In the genomic region with DNA sequence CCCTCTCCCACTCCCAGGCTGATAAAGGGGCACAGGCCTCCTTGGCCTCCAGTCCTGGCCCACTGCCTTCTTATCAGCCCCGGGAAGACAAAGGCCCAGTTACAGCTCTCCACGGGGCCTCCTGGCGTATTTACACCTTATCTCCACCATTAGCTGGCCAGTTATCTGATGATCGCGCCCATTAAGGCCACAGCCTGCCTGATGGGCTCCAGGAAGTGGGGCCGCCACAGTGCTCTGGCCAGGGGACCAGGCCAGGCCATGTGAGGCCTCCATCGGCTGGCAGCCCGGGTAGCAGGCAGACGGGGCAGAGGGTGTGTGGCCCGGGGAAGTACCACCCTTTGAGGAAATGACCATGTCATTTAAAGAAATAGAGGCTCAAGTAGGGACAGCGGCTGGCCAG, we compare ENCODE assay signal across 12 mouse cellular contexts. TPM values are rescaled to one million over a fixed set of nuclear protein-coding genes. Genes with fewer than 3 reads are reported as not detected.
DNase-seq lines count a peak whose midpoint lies in the region; ATAC-seq and TF ChIP-seq lines count a peak whose summit lies in the region.
"Had no signal": no experiment of that assay in that cellular context is flagged by ENCODE, and none has a peak within 500 bp of the region (broad histone marks: within the 10 kb centered on the region; RNA-seq: fewer than 3 reads in every experiment).

No protein-coding gene starts in this region.

- WGBS in heart, embryonic 15.5 days = 18% methylated on average over 11 of the region's 11 CpGs
- 49% methylated on average over 11 of the region's 11 CpGs for whole genome bisulfite sequencing in neural tube, embryonic 15.5 days
- WGBS in kidney, adult 2 months = 52% methylated on average over 11 of the region's 11 CpGs

- no peak overlapping the region; the same call in 1 of the 2 replicates for H3K9ac ChIP-seq in heart, embryonic 15.5 days
- no peak overlapping the region for H3K9ac ChIP-seq in neural tube, embryonic 15.5 days (replicated peaks)

- no peak overlapping the region for H3K4me2 ChIP-seq in heart, embryonic 15.5 days
- no peak overlapping the region for H3K4me2 ChIP-seq in neural tube, embryonic 15.5 days

- DNase-seq in heart, adult 18-20 months = no peak
- DNase-seq in 416B (ENCODE audit: low read depth) = peak; percentile 83
- peak; percentile 70 for DNase-seq in c-Kit-positive CD71-positive TER-119-positive erythroid progenitor cells, embryonic 14.5 days (ENCODE audit: low spot score)
- peak; percentile 48 for DNase-seq in lung, postnatal 36 days
- DNase-seq in kidney, adult 2 months = no peak
- no peak for DNase-seq in layer of hippocampus, adult 9-11 months
- DNase-seq: cerebellum, adult 2 months had no signal

- TF ChIP-seq POLR2A in kidney, adult 2 months (IDR thresholded peaks at IDR 0.05; ENCODE audit: low read depth, low read length) = no peak

- peaks cover 91% of the 10 kb centered on the region for H3K4me1 ChIP-seq in heart, embryonic 15.5 days (replicated peaks)
- H3K4me1 ChIP-seq in neural tube, embryonic 15.5 days = peaks cover 39% of the 10 kb centered on the region
- no peaks in the 10 kb centered on the region for H3K4me1 ChIP-seq in kidney, adult 2 months (ENCODE audit: control insufficient read depth, insufficient read depth, low read length)

- no peak overlapping the region for H3K4me3 ChIP-seq in heart, embryonic 15.5 days
- no peak overlapping the region for H3K4me3 ChIP-seq in neural tube, embryonic 15.5 days (replicated peaks)
- H3K4me3 ChIP-seq in kidney, adult 2 months (ENCODE audit: insufficient read depth, low read depth, low read length) = no peak overlapping the region

- H3K9me3 ChIP-seq in heart, embryonic 15.5 days (replicated peaks) = no peaks in the 10 kb centered on the region
- H3K9me3 ChIP-seq in neural tube, embryonic 15.5 days (replicated peaks) = no peaks in the 10 kb centered on the region

- ATAC-seq in heart, embryonic 15.5 days (replicated peaks; ENCODE audit: insufficient number of reproducible peaks, insufficient read depth, low FRiP score, low read depth) = no peak; the same call in 1 of the 2 replicates
- no peak for ATAC-seq in neural tube, embryonic 15.5 days (ENCODE audit: low FRiP score)
- ATAC-seq: forebrain, embryonic 14.5 days had no signal

- H3K27ac ChIP-seq in heart, embryonic 15.5 days = peak overlapping the region; percentile 66
- H3K27ac ChIP-seq in neural tube, embryonic 15.5 days (replicated peaks) = no peak overlapping the region
- no peak overlapping the region for H3K27ac ChIP-seq in kidney, adult 2 months (ENCODE audit: insufficient read depth, low read depth, low read length)

- H3K36me3 ChIP-seq in heart, embryonic 15.5 days = no peaks in the 10 kb centered on the region
- no peaks in the 10 kb centered on the region for H3K36me3 ChIP-seq in neural tube, embryonic 15.5 days
- no peaks in the 10 kb centered on the region for H3K36me3 ChIP-seq in kidney, adult 2 months (ENCODE audit: control insufficient read depth, insufficient read depth, low read length)

- H3K27me3 ChIP-seq in heart, embryonic 15.5 days = no peaks in the 10 kb centered on the region
- H3K27me3 ChIP-seq in neural tube, embryonic 15.5 days (replicated peaks) = no peaks in the 10 kb centered on the region
- H3K27me3 ChIP-seq in kidney, adult 2 months (replicated peaks; ENCODE audit: control insufficient read depth, insufficient read depth, low read length) = no peaks in the 10 kb centered on the region

- no peak for TF ChIP-seq CTCF in kidney, adult 2 months (conservative IDR thresholded peaks at IDR 0.05; ENCODE audit: insufficient read depth, insufficient read length, low read depth, low read length)

RNA-seq across cellular contexts. Expression of gene Trhr2, which starts 37.8 kb away (rescaled TPM):
- not detected in 2 replicates for polyA plus RNA-seq in heart, embryonic 15.5 days (2015; fragmentation: Nextera tagmentation; extraction: Ambion mirVana)
- total RNA-seq in heart, adult 18-20 months (2021) = not detected
- polyA plus RNA-seq in neural tube, embryonic 15.5 days (2015; fragmentation: Nextera tagmentation; extraction: Ambion mirVana) = 0.12 TPM in 1 of 2 replicates, not detected in the other
- polyA plus RNA-seq in kidney, adult 2 months (2012; rRNA removed) = 0.05 TPM in 1 of 2 replicates, not detected in the other
- total RNA-seq: granulocyte monocyte progenitor cell, adult 5-6 weeks; neutrophil, adult 5-6 weeks had no signal
- polyA plus RNA-seq: forebrain, embryonic 14.5 days had no signal

RNA-seq across cellular contexts. Expression of gene Zfpm1, which starts 40.9 kb away (rescaled TPM):
- 3.8 and 3.9 TPM in 2 replicates for polyA plus RNA-seq in heart, embryonic 15.5 days (2015; fragmentation: Nextera tagmentation; extraction: Ambion mirVana)
- total RNA-seq in heart, adult 18-20 months (2021) = 10 to 100 TPM; 18.4 to 23.0 TPM
- polyA plus RNA-seq in neural tube, embryonic 15.5 days (2015; fragmentation: Nextera tagmentation; extraction: Ambion mirVana) = 1.00 and 1.4 TPM in 2 replicates
- 9.7 and 11.8 TPM in 2 replicates for polyA plus RNA-seq in kidney, adult 2 months (2012; rRNA removed)

RNA-seq across cellular contexts. Expression of gene Zc3h18, which starts 53.6 kb away (rescaled TPM):
- polyA plus RNA-seq in heart, embryonic 15.5 days (2015; fragmentation: Nextera tagmentation; extraction: Ambion mirVana) = 26.1 and 31.0 TPM in 2 replicates
- total RNA-seq in heart, adult 18-20 months (2021) = 10 to 100 TPM; 20.9 to 24.5 TPM
- 30.6 and 35.3 TPM in 2 replicates for polyA plus RNA-seq in neural tube, embryonic 15.5 days (2015; fragmentation: Nextera tagmentation; extraction: Ambion mirVana)
- polyA plus RNA-seq in kidney, adult 2 months (2012; rRNA removed) = 23.3 and 24.1 TPM in 2 replicates

Comparison
In these comparisons a context has a peak if more than half of its experiments do, and no peak if none do; other contexts are left out.
1. DNase-seq: peak in 416B (single experiment), c-Kit-positive CD71-positive TER-119-positive erythroid progenitor cells, embryonic 14.5 days (single experiment) and lung, postnatal 36 days (single experiment); none in heart, adult 18-20 months (0 of 2), kidney, adult 2 months (single experiment) and layer of hippocampus, adult 9-11 months (single experiment).